Mouse (Mus musculus) MEL (cell line): Measurements from ENCODE around the gene Nsd1.
A peak's percentile ranks its signal among the peaks of the same experiment; 100 is the strongest.

Source experiments
- CTCF ChIP-seq, 3 experiments: IDR thresholded peaks in 2 of 3; conservative IDR thresholded peaks in 1 of 3; 2 replicates each; pipeline ENCODE4 v1.5.1; 2011 to 2012; ENCODE audit warnings: low read length in 3 of 3, low read depth in 2 of 3, mild to moderate bottlenecking in 2 of 3, improper control_type of control experiment in 1 of 3, inconsistent platforms in 1 of 3, mixed read lengths in 1 of 3, moderate library complexity in 1 of 3; ENCODE audit not compliant: control insufficient read depth in 1 of 3, insufficient read depth in 1 of 3, poor library complexity in 1 of 3, severe bottlenecking in 1 of 3
- E2F4 ChIP-seq: IDR thresholded peaks from 2 replicates; pipeline ENCODE4 v1.6.1; 2011; ENCODE audit warnings: low read depth, low read length, improper control_type of control experiment, borderline replicate concordance
- GABPA ChIP-seq: IDR thresholded peaks from 2 replicates; pipeline ENCODE4 v1.6.1; 2012; ENCODE audit warnings: low read depth, mild to moderate bottlenecking, inconsistent platforms, low read length, improper control_type of control experiment, moderate library complexity
- HCFC1 ChIP-seq: IDR thresholded peaks from 2 replicates; pipeline ENCODE4 v1.6.1; 2012; ENCODE audit warnings: low read depth, mild to moderate bottlenecking, inconsistent platforms, low read length, improper control_type of control experiment, moderate library complexity
- MAFK ChIP-seq: IDR thresholded peaks from 2 replicates; pipeline ENCODE4 v1.6.1; 2011; ENCODE audit warnings: low read depth, mild to moderate bottlenecking, low read length, improper control_type of control experiment, borderline replicate concordance
- MXI1 ChIP-seq: IDR thresholded peaks from 2 replicates; pipeline ENCODE4 v1.6.1; 2011; ENCODE audit warnings: mild to moderate bottlenecking, low read depth, low read length, improper control_type of control experiment
- POLR2A ChIP-seq, 2 experiments: IDR thresholded peaks; 2 replicates each; pipeline ENCODE4 v1.6.1; 2011 to 2012; ENCODE audit warnings: low read length in 2 of 2, mild to moderate bottlenecking in 2 of 2, control low read depth in 1 of 2, improper control_type of control experiment in 1 of 2, low read depth in 1 of 2, moderate library complexity in 1 of 2; ENCODE audit not compliant: control insufficient read depth in 1 of 2, insufficient read depth in 1 of 2, poor library complexity in 1 of 2
- POLR2AphosphoS5 ChIP-seq: IDR thresholded peaks from 2 replicates; pipeline ENCODE4 v1.6.1; 2012; ENCODE audit warnings: low read depth, borderline replicate concordance, mild to moderate bottlenecking, inconsistent platforms, low read length, moderate library complexity, mixed read lengths
- ZNF384 ChIP-seq: IDR thresholded peaks from 2 replicates; pipeline ENCODE4 v1.6.1; 2012; ENCODE audit warnings: low read depth, mild to moderate bottlenecking, inconsistent platforms, low read length, improper control_type of control experiment

DNA sequence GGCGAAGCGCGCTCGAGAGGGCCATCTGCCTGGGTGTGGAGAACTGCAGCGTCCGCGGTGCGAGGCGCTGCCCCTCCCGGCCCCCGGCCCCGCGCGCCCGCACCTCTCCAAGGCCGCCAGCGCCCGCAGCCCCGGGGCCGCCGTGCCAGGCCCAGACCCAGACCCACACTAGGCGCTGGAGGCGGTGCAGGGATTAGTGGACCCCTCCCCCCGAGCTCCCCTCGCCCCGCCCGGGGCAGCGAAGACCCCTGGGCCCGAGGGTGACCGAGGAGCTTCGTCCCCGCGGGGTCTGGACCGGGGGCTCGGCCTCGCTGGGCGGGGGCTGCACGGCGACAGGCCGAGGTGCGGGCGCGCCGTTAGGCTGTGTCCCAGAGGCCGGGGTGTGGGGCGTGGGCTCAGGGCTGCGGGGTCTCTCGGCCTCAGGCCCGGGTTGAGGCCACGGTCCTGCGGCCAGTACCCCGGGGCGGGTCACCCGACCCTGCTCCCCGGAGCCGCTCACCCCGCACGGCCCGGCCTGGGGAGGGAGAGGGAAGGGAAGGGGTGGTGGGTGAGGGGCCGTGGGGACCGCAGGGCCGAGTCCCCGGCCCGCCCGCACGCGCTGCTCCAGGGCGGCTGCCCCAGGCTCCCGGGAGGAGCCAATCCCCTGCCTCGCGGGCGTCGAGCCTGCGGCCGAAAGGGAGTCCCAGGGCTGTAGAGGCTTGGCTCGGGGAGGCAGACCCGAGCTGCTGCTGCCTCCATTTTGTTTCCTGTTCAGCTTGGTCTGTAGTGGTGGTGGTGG, 800 bp downstream of the Nsd1 start:
- TF ChIP-seq ZNF384 (no peak), CTCF (IDR thresholded peaks at IDR 0.05 in 2 of 3, conservative IDR thresholded peaks at IDR 0.05 in 1 of 3; ENCODE audit: control insufficient read depth in 1 of 3, insufficient read depth in 1 of 3, low read depth in 2 of 3, low read length in 3 of 3, poor library complexity in 1 of 3, severe bottlenecking in 1 of 3) (no peak), HCFC1 (no peak), POLR2AphosphoS5 (no peak), GABPA (no peak), POLR2A (IDR thresholded peaks at IDR 0.05; ENCODE audit: control insufficient read depth in 1 of 2, insufficient read depth in 1 of 2, low read depth in 1 of 2, low read length in 2 of 2, poor library complexity in 1 of 2) (0 out of 4 replicates have a peak, but pooled peaks of 1 of the 2 experiments have one; percentile 16), E2F4 (no peak), MXI1 (no peak), MAFK (no peak)
